Mouse (Mus musculus): ENCODE results near the gene Nfil3. TPM values are rescaled to one million over a fixed set of nuclear protein-coding genes. Genes with fewer than 3 reads are reported as not detected.

Nfil3 gene
- total RNA-seq (2015; ENCODE audit: low replicate concordance): 2.9 and 3.6 TPM in 2 replicates
- total RNA-seq (2017; ENCODE audit: low replicate concordance): 1.7 and 3.7 TPM in 2 replicates

DNA sequence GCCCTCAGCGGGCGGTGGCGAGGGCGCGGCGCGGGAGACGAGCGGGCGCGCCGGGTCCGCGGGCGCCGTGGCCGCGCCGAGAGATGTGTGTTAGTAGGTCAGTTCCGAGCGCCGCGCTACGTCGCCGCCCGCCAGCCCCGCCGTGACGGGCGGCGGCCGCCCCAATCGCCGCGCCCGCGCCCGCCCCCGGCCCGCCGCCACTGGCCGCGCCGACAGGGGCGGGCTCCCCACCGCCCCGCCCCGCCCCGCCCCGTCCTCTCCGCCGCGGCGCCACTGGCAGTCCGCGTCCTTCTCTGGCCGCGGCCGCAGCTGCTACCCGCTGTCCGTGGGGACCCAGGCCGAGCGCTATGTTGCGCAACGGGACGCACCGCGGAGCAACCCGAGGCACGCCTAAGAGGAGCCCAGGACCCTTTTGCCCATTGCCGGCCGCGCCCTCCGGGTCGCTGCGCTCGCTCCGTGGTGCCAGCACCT lies at the start of gene Nfil3:
Gene Nfil3, minus strand, starts transcription at position 123 of the 471 bp plus-strand sequence.
- no peak; the same call in 1 of the 2 replicates for ATAC-seq (replicated peaks; ENCODE audit: low FRiP score, poor library complexity, severe bottlenecking)

DNA sequence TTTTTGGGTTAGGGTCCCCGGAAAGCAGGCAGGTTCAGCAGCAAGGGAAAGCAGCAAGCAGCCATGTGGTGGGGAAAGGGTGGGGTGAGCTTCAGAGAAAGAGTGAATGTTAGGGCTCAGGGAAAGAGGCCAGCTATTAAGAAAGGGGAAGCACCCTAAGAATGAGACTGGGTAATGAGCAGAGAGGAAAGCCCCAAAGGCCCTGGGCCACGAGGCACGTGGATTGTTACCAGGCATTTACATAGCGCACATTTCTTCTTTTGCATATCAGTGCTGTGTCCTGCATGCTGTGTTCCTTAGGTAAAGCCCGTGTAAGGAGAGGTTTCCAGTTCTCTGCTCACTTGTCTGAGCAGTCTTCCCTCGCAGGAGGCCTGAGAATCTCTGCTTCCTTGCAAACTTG lies 43.4 kb upstream of the Nfil3 start:
- no peak for ATAC-seq (replicated peaks; ENCODE audit: low FRiP score, poor library complexity, severe bottlenecking)

DNA sequence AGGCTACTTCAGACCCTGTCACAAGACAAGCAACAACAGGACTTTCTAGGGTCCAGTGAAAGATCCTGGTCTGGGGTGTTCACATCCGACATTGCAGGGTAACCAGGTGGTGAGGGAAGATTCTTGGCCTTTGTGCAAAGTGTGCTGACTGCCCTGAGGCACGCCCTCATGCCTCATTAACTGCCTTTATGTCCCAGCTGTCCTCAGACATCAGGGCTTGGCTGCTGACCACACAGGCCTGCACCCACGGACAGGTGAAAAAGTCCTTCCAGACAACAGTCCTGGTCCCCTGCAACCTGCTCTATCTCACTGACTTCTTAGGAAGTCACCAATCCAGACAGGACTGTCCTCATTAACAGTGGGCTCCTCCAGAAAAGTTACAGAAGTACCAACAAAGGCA lies 39.4 kb upstream of the Nfil3 start:
- no peak for ATAC-seq (replicated peaks; ENCODE audit: low FRiP score, poor library complexity, severe bottlenecking)

DNA sequence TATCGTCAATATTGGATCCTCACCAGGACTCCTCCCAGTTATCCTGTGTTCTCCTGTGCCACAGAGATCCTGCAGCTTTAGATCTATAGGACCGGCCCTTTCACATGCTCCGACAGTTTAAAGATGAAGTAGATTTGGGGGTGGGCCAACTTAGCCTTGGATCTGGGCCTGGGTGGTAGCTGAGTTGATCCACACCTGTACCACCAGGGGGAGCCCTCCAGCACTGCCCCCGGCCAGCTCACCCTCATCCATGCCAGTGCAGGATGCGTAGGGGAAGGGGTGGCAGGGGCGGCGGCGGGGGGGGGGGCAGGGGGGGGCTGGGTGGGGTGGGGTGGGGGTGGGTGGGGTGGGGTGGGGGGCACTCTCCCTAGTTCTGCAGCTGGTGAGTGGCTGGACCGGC lies 38.7 kb upstream of the Nfil3 start:
- ATAC-seq (replicated peaks; ENCODE audit: low FRiP score, poor library complexity, severe bottlenecking): no peak

DNA sequence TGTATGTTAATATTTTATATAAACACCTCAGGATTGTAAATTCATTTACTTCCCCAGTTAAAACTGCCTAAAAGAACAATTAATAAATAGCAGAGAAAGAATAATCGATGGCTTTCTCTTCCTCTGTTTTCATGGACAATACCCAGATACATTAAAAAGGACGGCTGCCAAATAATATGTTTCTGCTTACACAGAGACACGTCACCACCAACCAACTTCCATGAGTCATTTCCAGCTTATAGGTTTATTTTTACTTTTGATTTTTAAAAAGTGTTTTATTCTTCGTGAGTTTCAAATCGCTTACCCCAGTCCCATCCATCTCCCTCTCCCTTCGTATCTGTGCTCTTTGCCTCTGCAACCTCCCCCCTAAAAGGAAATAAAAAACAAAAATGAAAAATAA lies 38.1 kb upstream of the Nfil3 start:
- no peak for ATAC-seq (replicated peaks; ENCODE audit: low FRiP score, poor library complexity, severe bottlenecking)

DNA sequence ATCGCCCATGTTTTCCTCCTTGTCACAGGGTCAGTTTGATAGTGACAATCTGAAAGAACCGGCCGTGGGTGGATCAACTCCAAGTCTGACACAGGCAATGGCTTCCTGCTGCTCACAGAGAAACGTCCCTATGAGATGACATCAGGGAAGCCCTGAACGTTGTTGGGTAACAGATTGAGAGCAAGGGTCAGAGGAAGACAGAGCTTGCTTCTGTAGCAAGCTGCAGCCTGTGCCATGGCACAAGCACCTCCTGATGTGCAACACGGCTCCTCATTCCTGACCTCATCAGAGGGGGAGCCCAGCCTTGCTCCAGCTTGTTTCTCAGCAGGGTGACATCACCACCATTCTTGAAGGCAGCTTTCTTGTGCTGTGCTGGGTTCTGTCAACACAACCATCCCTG lies 37.1 kb upstream of the Nfil3 start:
- no peak for ATAC-seq (replicated peaks; ENCODE audit: low FRiP score, poor library complexity, severe bottlenecking)

DNA sequence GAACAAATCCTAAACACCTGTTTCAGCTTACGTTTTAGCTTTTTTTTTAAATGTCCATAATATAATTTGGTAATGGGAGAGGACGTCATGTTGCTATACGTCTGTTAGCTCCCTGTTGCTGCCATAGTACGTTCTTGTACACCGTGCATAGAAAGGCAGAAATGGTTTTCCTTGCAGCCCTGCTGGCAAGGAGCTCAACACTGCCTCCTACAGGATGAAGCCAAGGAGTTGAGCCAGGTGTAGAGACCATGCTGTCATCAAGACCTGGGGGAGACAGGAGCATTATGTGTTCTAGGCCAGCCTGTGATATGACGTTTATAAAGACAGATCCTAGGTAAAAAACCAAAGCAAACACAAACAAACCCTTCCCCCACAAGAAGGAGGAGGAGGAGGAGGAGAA lies 36.2 kb upstream of the Nfil3 start:
- ATAC-seq (replicated peaks; ENCODE audit: low FRiP score, poor library complexity, severe bottlenecking): no peak

DNA sequence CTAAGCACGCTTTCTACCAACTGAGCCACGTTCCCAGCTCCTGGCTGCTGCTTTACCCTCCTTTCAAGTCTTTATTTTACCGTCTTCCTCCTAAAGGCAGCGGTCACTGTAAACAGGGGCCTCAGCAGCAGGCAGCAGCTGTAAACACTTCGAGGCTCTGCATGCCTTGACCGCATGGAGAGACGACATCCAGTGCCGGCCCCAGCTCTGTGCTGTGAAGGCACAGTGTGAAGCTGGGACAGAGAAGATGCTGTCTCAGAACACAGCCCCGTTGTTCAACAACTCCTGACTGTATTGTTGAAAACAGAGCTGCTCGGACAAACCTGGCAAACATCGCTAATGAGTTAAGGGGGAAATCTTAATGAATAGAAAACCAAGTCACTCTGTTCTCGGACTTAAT lies 30.6 kb upstream of the Nfil3 start:
- no peak for ATAC-seq (replicated peaks; ENCODE audit: low FRiP score, poor library complexity, severe bottlenecking)

DNA sequence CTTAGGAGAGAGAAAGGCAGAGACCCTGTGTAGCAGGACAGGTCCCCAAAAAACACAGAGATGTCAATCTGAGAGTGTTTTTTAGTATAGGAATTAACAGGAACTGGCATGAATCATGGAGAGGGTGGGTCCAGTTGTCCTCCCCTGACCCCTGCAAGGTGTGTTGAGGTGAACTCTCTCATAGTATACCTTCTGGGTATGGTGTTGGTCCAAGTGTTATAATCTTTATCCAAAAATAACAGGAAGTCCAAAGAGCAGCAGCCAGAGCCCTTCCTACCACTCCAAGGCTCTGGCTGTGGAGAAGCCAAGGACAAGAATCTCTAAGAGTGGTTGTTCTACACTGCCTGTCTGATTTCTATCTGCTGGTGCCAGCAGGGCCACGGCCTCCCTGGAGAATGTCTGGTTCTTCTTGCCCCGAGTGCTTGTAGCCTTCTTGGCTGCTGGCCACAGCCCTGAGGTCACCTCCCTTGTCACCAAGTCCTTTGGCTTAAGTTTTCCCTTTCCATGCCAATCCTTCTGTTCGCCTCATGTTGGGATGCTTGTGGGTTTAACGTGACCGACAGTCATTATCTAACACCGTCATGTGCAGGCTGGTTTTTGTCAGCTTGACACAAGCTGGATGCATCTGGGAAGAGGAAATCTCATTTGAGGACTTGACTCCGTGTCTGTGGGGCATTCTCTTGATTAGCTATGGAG lies 27.8 kb upstream of the Nfil3 start:
- ATAC-seq (replicated peaks; ENCODE audit: low FRiP score, poor library complexity, severe bottlenecking): no peak

DNA sequence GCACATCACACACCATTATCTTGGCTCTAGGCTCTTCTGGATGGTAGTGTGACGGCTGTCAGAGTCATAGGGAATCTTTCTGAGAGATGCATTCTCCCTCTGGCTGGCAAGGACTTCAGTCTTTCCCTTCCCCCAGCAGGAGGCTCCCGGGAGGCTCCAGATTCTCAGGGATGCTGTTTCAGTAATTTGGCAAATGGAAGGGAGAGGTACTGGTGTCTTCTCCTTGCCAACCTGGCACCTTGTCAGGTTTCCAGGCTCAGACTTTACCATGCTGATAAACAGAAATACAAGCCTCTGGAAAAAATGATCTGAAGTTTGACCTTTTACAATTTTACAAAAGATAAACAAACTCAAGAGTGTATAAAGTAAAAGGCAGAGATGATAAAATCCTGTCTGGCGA lies 26.9 kb upstream of the Nfil3 start:
- ATAC-seq (replicated peaks; ENCODE audit: low FRiP score, poor library complexity, severe bottlenecking): no peak

DNA sequence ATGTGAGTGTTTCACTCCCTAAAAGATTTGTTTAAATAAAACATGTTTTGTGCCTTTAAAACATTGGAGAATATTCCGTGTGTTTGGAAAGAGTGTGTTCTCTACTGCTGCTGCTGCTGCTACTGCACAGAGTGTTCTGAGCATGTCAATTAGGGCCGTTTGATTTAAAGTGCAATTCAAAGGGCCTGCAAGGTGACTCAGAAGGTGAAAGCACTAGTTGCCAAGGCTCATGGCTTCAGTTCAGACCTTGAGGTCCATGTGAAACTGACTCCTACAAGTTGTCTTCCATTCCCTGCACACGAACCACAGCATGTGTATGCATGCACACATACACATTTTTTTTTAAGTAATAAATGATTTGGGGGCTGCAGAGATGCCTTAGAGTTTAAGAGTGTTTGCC lies 22.4 kb upstream of the Nfil3 start:
- ATAC-seq (replicated peaks; ENCODE audit: low FRiP score, poor library complexity, severe bottlenecking): no peak

DNA sequence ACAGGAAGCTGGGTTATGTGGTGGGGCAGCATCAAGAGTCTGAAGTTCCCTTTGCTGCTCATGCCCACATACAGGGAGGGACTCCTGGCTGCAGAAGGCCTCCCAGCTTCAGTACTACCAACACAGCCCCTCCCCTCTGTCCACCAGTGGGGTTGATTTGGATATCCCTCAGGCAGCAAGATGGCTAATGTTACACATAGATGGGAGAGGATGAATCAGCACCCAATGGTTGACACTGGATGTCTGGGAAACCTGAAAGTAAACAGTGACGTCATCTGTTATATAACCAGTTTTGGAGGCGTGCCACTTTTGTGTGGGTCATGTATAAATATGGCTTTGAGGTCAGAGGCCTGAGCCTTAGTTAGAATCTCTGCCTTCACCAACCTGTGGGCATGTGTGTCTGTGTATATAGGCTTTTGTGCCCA lies 20.6 kb upstream of the Nfil3 start:
- ATAC-seq (replicated peaks; ENCODE audit: low FRiP score, poor library complexity, severe bottlenecking): no peak

DNA sequence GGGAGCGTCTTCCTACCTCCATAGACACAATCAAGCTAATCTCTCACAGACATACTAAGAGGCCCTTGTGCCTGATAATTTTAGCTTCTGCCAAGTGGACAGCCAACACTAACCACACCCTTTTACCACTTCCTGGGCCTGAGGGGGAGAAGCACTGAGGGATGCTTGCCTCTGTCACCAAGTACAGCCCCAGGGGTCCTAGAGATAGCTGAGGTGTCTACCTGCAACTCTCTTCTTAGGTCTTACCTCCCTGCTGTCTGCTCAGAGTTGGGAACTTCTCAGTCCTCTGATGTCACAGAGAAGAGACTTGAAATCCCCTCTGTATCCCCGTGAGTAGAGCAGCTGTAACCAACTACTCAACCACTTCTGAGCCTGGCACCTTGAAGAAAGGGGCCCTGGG lies 19.6 kb upstream of the Nfil3 start:
- ATAC-seq (replicated peaks; ENCODE audit: low FRiP score, poor library complexity, severe bottlenecking): no peak

DNA sequence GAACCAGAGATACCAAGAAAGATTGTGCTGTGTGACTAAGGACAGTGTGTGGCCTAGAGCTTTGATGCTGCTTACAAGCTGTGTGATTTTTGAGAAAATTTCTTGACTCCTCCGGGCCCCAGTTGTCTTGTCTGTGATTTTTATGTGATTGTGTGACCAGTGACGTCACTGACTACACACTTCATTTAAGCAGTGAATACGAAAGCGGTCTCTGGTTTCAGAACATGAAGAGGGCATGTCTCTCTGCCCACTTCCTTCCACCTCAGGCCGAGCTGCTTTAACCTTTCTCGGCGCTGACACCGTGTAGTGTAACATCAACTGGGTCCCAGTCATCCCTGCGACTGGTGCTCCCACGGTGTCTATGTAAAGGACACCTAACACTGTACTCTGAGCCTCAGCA lies 17.7 kb upstream of the Nfil3 start:
- no peak for ATAC-seq (replicated peaks; ENCODE audit: low FRiP score, poor library complexity, severe bottlenecking)

DNA sequence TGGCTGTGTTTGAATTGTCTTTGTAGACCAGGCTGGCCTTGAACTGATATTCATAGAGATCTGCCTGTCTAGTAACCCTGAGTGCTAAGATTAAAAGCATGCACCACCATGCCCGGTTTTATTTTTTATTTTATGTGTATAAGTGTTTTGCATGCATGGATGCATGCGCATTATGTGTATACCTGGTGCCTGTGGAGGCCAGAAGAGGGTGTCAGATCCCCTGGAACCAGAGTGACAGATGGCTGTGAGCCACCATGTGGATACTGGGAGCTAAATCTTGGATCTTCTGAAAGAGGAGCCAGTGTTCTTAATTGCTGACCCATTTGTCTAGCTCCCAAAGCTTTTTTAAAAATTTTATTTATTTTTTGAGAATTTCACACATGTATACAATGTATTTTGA lies 16.9 kb upstream of the Nfil3 start:
- ATAC-seq (replicated peaks; ENCODE audit: low FRiP score, poor library complexity, severe bottlenecking): no peak

DNA sequence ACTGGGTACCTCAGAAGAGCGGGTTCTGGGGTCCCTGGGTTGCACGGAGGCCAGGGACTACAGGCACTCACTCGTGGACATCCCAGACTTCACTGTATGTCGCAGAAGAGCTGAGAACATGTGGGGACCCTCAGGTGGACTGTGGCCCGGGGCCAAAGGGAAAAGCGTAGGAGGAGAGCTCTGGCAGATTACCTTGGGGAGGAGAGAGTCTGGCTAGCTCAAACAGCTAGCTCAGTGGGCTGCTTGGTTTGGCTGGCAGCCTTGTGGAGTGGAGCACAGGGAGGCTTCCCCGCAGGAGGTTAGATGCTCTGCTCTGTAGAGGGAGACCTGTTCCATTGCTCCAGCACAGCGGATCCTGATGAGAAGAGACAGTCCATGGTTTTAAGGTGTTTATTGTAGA lies 15.3 kb upstream of the Nfil3 start:
- no peak for ATAC-seq (replicated peaks; ENCODE audit: low FRiP score, poor library complexity, severe bottlenecking)

DNA sequence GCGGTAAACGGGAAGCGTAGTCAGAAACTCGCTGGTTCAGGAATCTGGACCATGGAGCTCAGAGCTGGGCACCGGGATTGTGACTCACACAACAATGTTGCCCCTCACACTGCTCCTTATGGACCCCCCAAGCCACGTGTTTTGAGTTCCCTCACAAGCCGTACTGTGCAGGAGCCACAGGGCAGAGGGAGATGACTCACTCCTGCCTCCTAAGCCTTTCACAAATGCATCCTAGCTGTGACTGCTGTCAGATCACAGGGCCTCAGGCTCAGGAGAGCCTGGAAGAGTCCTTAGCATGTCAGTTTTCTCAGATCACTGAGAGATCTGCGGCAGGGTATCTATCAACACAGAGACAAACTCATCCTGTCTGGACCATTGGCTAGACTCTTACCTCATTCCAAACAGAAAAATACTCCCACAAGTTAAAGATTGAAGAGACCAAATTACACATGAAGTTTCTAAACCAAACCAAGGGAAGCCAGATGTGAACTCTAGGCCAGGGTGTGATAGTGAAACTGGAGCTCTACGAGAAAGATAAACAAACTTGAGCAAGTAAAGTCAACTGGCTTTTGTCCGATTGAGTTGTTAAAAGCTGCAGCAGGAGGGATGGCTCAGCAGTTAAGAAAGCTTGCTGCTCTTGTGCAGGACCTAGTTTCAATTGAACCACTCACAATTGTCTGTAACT lies 13.5 kb upstream of the Nfil3 start:
- no peak for ATAC-seq (replicated peaks; ENCODE audit: low FRiP score, poor library complexity, severe bottlenecking)

DNA sequence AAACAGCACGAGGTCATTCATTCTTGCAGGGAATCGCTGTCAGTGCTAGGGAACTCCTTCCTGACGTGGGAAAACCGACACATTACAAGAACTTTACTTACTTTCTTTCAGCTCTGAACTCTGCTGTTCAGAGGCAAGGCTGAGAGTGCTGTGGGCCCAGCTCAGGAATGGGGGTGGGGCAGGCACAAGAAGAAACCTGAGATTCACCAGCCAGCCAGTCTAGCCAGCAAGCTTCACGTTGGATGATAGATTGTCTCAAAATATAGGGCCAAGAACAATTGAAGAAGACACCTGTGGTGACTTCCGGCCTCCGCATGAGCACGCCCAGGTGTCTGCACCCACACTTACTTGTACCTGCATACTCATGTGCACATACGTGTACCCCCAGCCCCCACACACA lies 9.3 kb upstream of the Nfil3 start:
- no peak for ATAC-seq (replicated peaks; ENCODE audit: low FRiP score, poor library complexity, severe bottlenecking)

DNA sequence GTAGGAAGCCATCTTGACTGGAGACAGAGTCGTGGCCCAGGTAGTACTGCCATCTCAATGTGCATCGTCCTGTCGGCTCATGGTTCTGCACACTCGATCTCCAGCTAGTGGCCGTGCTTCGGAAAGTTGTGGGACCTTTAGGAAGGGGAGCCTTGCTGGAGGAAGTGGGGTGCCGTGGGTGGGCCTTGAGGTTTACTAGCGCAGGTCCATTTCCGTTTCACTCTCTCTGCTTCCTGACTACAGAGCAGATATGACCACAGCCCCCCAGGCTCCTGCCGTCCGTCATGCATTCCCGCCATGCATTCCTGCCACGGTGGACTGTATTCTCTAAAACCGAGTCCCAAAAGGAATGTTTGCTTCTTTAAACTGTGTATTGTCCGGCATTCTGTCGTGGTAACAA lies 8.1 kb upstream of the Nfil3 start:
- no peak for ATAC-seq (replicated peaks; ENCODE audit: low FRiP score, poor library complexity, severe bottlenecking)

DNA sequence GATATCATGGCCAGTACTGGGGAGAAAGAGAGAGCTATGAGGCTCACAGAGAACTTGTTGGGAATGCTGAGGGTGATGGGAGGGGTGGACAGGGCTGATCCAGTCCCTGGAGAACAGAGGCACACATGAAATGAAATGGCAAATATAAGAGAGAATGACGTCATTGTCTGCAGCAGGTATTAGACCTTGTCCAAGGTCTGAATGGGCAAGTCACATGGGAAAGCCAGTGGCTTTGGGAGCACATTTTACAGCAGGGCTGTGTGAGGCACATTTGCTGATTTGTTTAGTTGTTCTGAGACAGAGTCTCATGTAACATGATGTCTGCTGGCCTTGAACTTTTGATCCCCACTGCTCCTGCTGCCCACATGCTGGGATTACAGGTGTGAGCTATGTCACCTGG lies 7.0 kb upstream of the Nfil3 start:
- ATAC-seq (replicated peaks; ENCODE audit: low FRiP score, poor library complexity, severe bottlenecking): no peak

DNA sequence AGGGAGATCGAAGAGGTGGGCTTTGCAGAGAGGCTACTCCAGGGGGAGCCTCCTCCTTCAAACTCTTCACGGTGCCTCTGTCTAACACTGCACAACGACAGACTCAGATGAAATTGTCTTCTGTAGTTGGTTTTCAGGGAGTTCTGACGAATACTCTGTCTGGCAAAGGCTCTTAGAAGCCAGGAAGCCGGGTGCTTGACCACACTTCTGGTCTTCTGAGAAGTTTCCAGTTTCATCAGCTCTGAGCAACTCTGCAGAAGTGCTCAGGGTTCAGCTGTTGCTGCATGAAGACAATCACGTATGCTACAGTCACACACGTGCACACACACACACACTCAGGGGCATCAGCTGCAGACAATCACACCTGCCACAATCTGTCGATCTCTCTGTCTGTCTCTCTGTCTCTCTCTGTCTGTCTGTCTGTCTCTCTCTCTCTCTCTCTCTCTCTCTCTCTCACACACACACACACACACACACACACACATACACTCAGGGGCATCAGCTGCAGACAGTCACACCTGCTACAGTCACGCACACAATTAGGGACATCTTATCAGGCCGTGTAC lies 5.4 kb upstream of the Nfil3 start:
- ATAC-seq (replicated peaks; ENCODE audit: low FRiP score, poor library complexity, severe bottlenecking): no peak

Measured in erythroid progenitor cell, adult 5-6 weeks (primary cell).